Mouse (Mus musculus): Measurements from ENCODE around the gene Bax. TPM values are rescaled to one million over a fixed set of nuclear protein-coding genes. Genes with fewer than 3 reads are reported as not detected.
A peak's percentile ranks its signal among the peaks of the same experiment; 100 is the strongest.
"Not testable (repeated sequence)": the region's sequence is repeated elsewhere in the genome, so short reads cannot be mapped to it uniquely, and the experiment has no call there.

Gene Bax
- total and polyA plus RNA-seq, 2 experiments from 2014 or later: 131 to 253 TPM

DNA sequence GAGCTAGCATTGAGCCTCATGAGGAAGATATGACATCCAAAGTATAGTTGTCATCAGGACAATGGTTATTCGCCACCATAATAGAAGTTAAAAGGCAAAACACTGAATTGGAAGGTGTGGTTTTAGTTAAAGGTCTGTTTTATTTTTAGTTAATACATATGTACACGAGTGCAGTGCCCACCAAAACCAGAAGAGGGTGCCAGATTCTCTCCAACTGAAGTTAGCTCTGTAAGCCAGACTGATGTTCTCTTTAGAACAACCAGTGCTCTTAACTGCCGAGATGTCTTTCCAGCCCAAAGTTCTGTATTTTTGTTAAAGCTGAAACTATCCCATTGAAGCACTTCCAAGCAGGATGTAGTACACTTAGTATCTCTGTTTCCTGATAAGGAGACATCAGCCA, 4.2 kb upstream of the Bax start:
- H3K4me3 ChIP-seq (ENCODE audit: low read length): no peak overlapping the region
- ATAC-seq: no peak
- peaks cover 3% of the 10 kb centered on the region for H3K4me1 ChIP-seq (ENCODE audit: insufficient read depth, low read length)
- TF ChIP-seq CTCF (IDR thresholded peaks at IDR 0.05; ENCODE audit: low read depth): peak; percentile 80
- no peaks in the 10 kb centered on the region for H3K36me3 ChIP-seq (ENCODE audit: insufficient read depth, low read length)
- peak; percentile 89 for DNase-seq (ENCODE audit: low spot score)
- no peaks in the 10 kb centered on the region for H3K27me3 ChIP-seq (ENCODE audit: insufficient read depth, low read length)
- no peaks in the 10 kb centered on the region for H3K9me3 ChIP-seq (ENCODE audit: low read length)
- 7% methylated on average over 3 of the region's 3 CpGs for WGBS
- no peak overlapping the region for H3K27ac ChIP-seq
- no peak overlapping the region for H3K9ac ChIP-seq (replicated peaks; ENCODE audit: low read length)
- no peak overlapping the region for H3K4me2 ChIP-seq (ENCODE audit: low read depth, low read length)

DNA sequence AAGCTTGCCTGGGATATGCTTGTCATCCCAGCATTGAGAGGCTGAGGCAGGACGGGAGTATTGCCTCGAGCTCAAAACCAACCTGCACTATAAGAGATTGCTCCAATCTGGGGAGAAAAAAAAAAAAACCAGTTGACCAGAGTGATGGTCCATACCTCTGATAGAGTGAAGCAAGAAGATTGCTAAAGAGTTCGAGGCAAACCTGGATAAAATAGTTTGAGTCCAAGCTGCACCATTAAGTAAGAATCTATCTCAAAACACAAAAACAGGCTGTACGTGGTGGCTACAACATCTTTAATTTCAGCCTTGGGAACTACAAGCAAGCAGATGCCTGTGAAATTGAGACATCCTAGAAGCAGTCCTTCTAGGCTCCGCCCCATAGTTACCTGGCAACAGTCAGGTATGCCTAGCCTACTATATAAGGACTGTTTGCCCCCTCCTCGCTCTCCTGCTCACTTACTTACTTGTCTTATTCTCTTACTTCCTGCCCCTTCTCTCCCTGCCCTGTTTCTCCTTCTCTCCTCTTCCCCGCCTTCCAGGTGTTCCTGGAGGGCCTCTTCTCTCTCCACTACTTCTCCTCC, 482 bp upstream of the Bax start:
- no peak for ATAC-seq
- Histone ChIP-seq H3K4me2 (ENCODE audit: low read depth, low read length) (peak overlapping the region; percentile 93), H3K9ac (replicated peaks; ENCODE audit: low read length) (peak overlapping the region; percentile 81; the same call in 1 of the 2 replicates), H3K36me3 (ENCODE audit: insufficient read depth, low read length) (peaks cover 13% of the 10 kb centered on the region), H3K27ac (no peak overlapping the region), H3K27me3 (ENCODE audit: insufficient read depth, low read length) (no peaks in the 10 kb centered on the region), H3K4me1 (ENCODE audit: insufficient read depth, low read length) (peaks cover 8% of the 10 kb centered on the region), H3K4me3 (ENCODE audit: low read length) (peak overlapping the region; percentile 69), H3K9me3 (ENCODE audit: low read length) (no peaks in the 10 kb centered on the region)
- DNase-seq (ENCODE audit: low spot score): no peak
- no peak for TF ChIP-seq CTCF (IDR thresholded peaks at IDR 0.05; ENCODE audit: low read depth)
- WGBS: 37% methylated on average over 7 of the region's 7 CpGs

DNA sequence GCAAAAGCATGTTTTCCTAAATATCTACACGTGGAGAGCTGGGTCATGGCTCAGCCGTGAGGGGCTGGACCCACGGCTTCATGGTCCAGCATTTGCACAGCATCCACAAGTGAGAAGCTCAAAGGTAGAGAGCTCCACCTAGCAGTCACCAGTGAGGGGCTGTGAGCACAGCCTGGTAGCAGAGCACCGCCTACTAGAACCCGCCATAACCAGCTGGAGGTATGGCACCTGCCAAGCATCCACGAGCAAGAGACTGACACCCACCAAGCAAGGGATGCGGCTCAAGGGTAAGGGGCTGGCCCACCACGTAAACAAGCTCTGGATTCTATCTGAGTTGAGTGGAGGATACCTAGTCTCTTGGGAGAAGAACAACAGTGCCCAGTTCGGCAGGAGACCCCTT, 1.1 kb downstream of the Bax start:
- H3K36me3 ChIP-seq (ENCODE audit: insufficient read depth, low read length): peaks cover 13% of the 10 kb centered on the region
- peak overlapping the region; percentile 76; the same call in 1 of the 2 replicates for H3K27ac ChIP-seq
- peak overlapping the region; percentile 69 for H3K4me3 ChIP-seq (ENCODE audit: low read length)
- H3K27me3 ChIP-seq (ENCODE audit: insufficient read depth, low read length): no peaks in the 10 kb centered on the region
- peak overlapping the region; percentile 81 for H3K9ac ChIP-seq (replicated peaks; ENCODE audit: low read length)
- no peak for DNase-seq (ENCODE audit: low spot score)
- peaks cover 11% of the 10 kb centered on the region for H3K4me1 ChIP-seq (ENCODE audit: insufficient read depth, low read length)
- no peaks in the 10 kb centered on the region for H3K9me3 ChIP-seq (ENCODE audit: low read length)
- 74% methylated on average over 9 of the region's 9 CpGs for WGBS
- H3K4me2 ChIP-seq (ENCODE audit: low read depth, low read length): peak overlapping the region; percentile 93
- 0 out of 2 replicates have a peak, but pooled peaks have one; percentile 12 for TF ChIP-seq CTCF (IDR thresholded peaks at IDR 0.05; ENCODE audit: low read depth)
- ATAC-seq: no peak

DNA sequence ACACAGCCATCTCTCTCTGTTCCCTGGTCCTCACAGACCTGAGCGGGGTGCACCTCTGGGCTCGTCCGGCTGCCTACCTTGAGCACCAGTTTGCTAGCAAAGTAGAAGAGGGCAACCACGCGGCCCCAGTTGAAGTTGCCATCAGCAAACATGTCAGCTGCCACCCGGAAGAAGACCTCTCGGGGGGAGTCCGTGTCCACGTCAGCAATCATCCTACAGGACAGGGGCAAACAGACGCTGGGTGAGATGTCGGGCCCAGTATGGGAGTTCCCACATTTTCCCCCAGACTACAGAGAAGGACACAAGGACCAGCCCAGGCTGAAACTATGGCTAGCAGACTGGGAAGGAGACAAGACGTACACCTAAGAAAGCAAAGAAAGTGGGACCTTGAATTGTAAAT, 1.6 kb downstream of the Bax start:
- no peak overlapping the region for H3K27ac ChIP-seq
- H3K27me3 ChIP-seq (ENCODE audit: insufficient read depth, low read length): no peaks in the 10 kb centered on the region
- no peak for DNase-seq (ENCODE audit: low spot score)
- H3K9ac ChIP-seq (replicated peaks; ENCODE audit: low read length): peak overlapping the region; percentile 81; the same call in 1 of the 2 replicates
- no peak for ATAC-seq
- peaks cover 15% of the 10 kb centered on the region for H3K4me1 ChIP-seq (ENCODE audit: insufficient read depth, low read length)
- 94% methylated on average over 12 of the region's 12 CpGs for WGBS
- no peak overlapping the region for H3K4me2 ChIP-seq (ENCODE audit: low read depth, low read length)
- TF ChIP-seq CTCF (IDR thresholded peaks at IDR 0.05; ENCODE audit: low read depth): no peak
- H3K4me3 ChIP-seq (ENCODE audit: low read length): no peak overlapping the region
- H3K36me3 ChIP-seq (ENCODE audit: insufficient read depth, low read length): peaks cover 13% of the 10 kb centered on the region
- H3K9me3 ChIP-seq (ENCODE audit: low read length): no peaks in the 10 kb centered on the region

DNA sequence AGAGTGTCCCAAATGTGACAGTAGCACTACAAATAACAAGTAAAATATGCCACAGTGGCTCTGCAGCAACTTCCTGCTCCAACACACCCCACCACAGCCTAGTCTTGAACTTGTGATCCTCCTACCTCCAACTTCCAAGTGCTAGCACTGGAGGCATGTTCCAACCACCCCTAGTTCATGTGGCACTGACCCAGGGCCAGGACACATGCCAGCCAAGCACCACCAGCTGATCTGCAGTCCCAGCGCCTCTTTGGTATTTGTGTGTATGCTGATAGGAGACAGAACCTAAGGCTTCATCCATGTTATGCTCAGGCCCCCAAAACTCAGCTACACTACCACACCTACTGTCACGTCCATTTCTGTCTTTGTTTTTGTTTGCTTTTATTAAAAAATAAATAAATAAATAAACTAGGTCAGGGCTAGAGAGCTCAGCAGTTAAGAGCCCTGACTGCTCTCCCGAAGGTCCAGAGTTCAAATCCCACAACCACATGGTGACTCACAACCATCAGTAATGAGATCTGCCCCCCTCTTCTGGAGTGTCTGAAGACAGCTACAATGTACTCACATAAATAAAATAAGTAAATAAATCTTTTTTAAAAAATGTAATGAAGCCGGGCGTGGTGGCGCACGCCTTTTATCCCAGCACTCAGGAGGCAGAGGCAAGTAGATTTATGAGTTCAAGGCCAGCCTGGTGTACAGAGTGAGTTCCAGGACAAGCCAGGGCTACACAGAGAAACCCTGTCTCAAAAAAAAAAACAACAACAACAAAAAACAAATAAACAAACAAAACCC, 2.5 kb downstream of the Bax start:
- Histone ChIP-seq H3K27me3 (ENCODE audit: insufficient read depth, low read length) (no peaks in the 10 kb centered on the region), H3K9me3 (ENCODE audit: low read length) (no peaks in the 10 kb centered on the region), H3K27ac (no peak overlapping the region), H3K4me3 (ENCODE audit: low read length) (no peak overlapping the region), H3K4me2 (ENCODE audit: low read depth, low read length) (no peak overlapping the region), H3K4me1 (ENCODE audit: insufficient read depth, low read length) (peaks cover 17% of the 10 kb centered on the region), H3K9ac (replicated peaks; ENCODE audit: low read length) (no peak overlapping the region), H3K36me3 (ENCODE audit: insufficient read depth, low read length) (peaks cover 13% of the 10 kb centered on the region)
- ATAC-seq: no peak
- 95% methylated on average over 7 of the region's 7 CpGs for WGBS
- no peak for DNase-seq (ENCODE audit: low spot score)
- no peak for TF ChIP-seq CTCF (IDR thresholded peaks at IDR 0.05; ENCODE audit: low read depth)

DNA sequence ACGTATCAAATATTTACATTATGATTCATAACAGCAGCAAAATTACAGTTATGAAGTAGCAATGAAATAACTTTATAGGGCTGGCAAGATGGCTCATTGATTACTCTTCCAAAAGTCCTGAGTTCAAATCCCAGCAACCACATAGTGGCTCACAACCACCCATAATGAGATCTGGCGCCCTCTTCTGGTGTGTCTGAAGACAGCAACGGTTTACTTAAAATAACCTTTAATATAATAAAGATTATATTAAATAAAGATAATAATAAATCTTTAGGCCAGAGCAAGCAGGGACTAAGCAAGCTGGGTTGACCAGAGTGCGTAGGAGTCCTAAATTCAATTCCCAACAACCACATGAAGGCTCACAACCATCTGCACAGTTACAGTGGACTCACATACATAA, 3.8 kb downstream of the Bax start:
- peak; percentile 35; the same call in 1 of the 2 replicates for TF ChIP-seq CTCF (IDR thresholded peaks at IDR 0.05; ENCODE audit: low read depth)
- H3K36me3 ChIP-seq (ENCODE audit: insufficient read depth, low read length): peaks cover 13% of the 10 kb centered on the region
- not testable (repeated sequence) for H3K27me3 ChIP-seq (ENCODE audit: insufficient read depth, low read length); H3K9ac ChIP-seq (replicated peaks; ENCODE audit: low read length); H3K4me2 ChIP-seq (ENCODE audit: low read depth, low read length); ATAC-seq; H3K9me3 ChIP-seq (ENCODE audit: low read length); H3K4me3 ChIP-seq (ENCODE audit: low read length); H3K27ac ChIP-seq; DNase-seq (ENCODE audit: low spot score)
- WGBS: 80% methylated on average over 4 of the region's 4 CpGs
- H3K4me1 ChIP-seq (ENCODE audit: insufficient read depth, low read length): peaks cover 17% of the 10 kb centered on the region

DNA sequence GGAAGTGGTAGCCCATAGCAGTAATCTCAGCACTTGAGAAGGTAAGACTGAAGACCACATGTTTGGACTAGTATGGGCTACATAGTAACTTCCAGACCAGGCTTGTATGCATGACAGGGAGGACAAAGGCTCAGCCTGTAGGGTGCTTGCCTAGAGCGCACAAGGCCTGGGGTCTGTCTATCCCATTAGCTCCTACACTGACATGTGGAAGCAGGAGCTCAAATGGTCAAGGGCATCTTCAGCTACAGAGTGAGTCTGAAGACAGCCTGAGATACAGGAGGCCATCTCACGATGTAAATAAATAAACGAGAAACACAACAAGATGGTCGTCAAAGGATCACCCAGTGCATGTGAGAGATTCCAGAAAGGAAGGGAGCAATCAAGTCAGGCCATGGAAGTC, 4.4 kb downstream of the Bax start:
- DNase-seq (ENCODE audit: low spot score): no peak
- Histone ChIP-seq H3K27me3 (ENCODE audit: insufficient read depth, low read length) (no peaks in the 10 kb centered on the region), H3K4me2 (ENCODE audit: low read depth, low read length) (no peak overlapping the region), H3K27ac (no peak overlapping the region), H3K9ac (replicated peaks; ENCODE audit: low read length) (no peak overlapping the region), H3K36me3 (ENCODE audit: insufficient read depth, low read length) (peaks cover 13% of the 10 kb centered on the region), H3K9me3 (ENCODE audit: low read length) (no peaks in the 10 kb centered on the region), H3K4me3 (ENCODE audit: low read length) (no peak overlapping the region), H3K4me1 (ENCODE audit: insufficient read depth, low read length) (peaks cover 21% of the 10 kb centered on the region)
- no peak for ATAC-seq
- WGBS: 87% methylated on average over 4 of the region's 4 CpGs
- no peak for TF ChIP-seq CTCF (IDR thresholded peaks at IDR 0.05; ENCODE audit: low read depth)
